Mouse (Mus musculus): Measurements from ENCODE around the gene Herc4. TPM values are rescaled to one million over a fixed set of nuclear protein-coding genes. Genes with fewer than 3 reads are reported as not detected.

Herc4 gene
- polyA plus RNA-seq, 1 experiment, result 24.5 TPM

DNA sequence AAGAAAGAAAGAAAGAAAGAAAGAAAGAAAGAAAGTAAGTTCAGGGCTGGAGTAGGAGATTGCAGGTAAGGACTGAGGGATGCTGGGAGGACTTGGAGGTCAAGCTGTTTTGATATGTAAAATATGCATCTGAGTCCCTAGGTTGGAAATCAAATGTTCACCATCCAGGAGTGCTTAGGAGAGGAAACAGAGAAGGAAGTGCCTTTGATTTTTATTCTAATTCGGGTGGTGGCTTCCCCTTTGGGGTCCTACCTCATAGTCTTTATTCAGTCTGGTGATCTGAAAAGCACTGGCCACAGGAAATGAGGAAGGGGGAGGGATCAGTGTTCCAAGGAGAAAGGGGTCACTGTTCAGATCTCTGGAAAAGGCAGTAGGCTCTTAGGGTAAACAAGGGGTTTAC, 116.9 kb downstream of the Herc4 start:
- Histone ChIP-seq H3K4me3 (ENCODE audit: insufficient read depth, low read depth, low read length) (no peak overlapping the region), H3K27ac (replicated peaks; ENCODE audit: low read depth, low read length) (no peak overlapping the region), H3K4me1 (ENCODE audit: control insufficient read depth, insufficient read depth, insufficient read length, low read length) (no peaks in the 10 kb centered on the region)

DNA sequence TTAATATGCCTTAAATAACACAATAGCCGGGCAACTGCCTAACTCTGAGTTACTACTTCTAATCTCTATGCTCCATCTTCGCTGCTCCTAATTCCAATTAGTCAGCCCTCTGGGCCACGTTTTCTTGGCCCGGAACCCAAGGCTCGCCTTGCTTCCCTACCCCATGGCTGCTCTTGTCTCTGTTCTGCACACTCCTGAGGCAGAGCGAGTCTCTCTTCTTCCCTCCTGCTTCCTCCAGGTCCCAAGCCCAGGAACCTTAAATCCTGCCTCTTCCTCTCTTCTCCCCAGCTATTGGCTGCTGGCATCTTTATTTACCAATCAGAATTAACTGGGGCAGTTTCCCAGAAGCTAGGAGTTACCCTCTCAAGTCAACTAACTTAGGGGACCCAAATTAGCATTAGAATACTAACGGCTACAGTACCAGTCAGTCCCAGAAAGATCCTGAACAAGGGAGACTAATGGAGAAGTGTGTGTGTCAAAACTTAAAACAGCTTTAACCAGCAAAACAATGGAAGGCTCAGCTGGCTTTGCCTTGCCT, 122.4 kb downstream of the Herc4 start:
- Histone ChIP-seq H3K27ac (replicated peaks; ENCODE audit: low read depth, low read length) (no peak overlapping the region), H3K4me1 (ENCODE audit: control insufficient read depth, insufficient read depth, insufficient read length, low read length) (no peaks in the 10 kb centered on the region), H3K4me3 (ENCODE audit: insufficient read depth, low read depth, low read length) (no peak overlapping the region)

- Histone ChIP-seq H3K27ac (replicated peaks; ENCODE audit: low read depth, low read length) (no peak overlapping the region), H3K4me1 (ENCODE audit: control insufficient read depth, insufficient read depth, insufficient read length, low read length) (no peaks in the 10 kb centered on the region), H3K4me3 (ENCODE audit: insufficient read depth, low read depth, low read length) (no peak overlapping the region)
Measured at GRCm38 (mm10) chr10:63367386-63367785, 123.8 kb downstream of the Herc4 start.

Other genes with a start within 250 kb of the Herc4 start
- gene Hnrnph3, start 219.6 kb upstream of the Herc4 start, polyA plus RNA-seq (2012; ENCODE audit: insufficient read depth, insufficient read length, missing spikeins), result 30.0 and 45.4 TPM in 2 replicates
- gene Pbld2, start 219.5 kb upstream of the Herc4 start, polyA plus RNA-seq (2012; ENCODE audit: insufficient read depth, insufficient read length, missing spikeins), result 0.58 and 1.9 TPM in 2 replicates
- gene Pbld1, start 183.6 kb upstream of the Herc4 start, polyA plus RNA-seq (2012; ENCODE audit: insufficient read depth, insufficient read length, missing spikeins), result 5.3 TPM in 2 replicates
- not detected in 2 replicates for gene Atoh7, start 144.2 kb upstream of the Herc4 start, polyA plus RNA-seq (2012; ENCODE audit: insufficient read depth, insufficient read length, missing spikeins)
- gene Mypn, start 39.9 kb upstream of the Herc4 start, polyA plus RNA-seq (2012; ENCODE audit: insufficient read depth, insufficient read length, missing spikeins), result 1.5 and 2.5 TPM in 2 replicates
- 9.3 TPM in 2 replicates for gene Sirt1, start 137.9 kb downstream of the Herc4 start, polyA plus RNA-seq (2012; ENCODE audit: insufficient read depth, insufficient read length, missing spikeins)
- 4.6 and 9.2 TPM in 2 replicates for gene Dnajc12, start 138.6 kb downstream of the Herc4 start, polyA plus RNA-seq (2012; ENCODE audit: insufficient read depth, insufficient read length, missing spikeins)
- gene Gm7075, start 178.0 kb downstream of the Herc4 start, polyA plus RNA-seq (2012; ENCODE audit: insufficient read depth, insufficient read length, missing spikeins), result not detected in 2 replicates
- gene Ctnna3, start 186.3 kb downstream of the Herc4 start, polyA plus RNA-seq (2012; ENCODE audit: insufficient read depth, insufficient read length, missing spikeins), result not detected in 2 replicates